Mouse (Mus musculus): ENCODE measurements at regions not wholly inside any gene's neighbourhood (a gene's known extent, or its start where the extent isn't known, plus 50 kb on each side); places are given as distances from the start of the nearest gene placed in this dataset.

DNA sequence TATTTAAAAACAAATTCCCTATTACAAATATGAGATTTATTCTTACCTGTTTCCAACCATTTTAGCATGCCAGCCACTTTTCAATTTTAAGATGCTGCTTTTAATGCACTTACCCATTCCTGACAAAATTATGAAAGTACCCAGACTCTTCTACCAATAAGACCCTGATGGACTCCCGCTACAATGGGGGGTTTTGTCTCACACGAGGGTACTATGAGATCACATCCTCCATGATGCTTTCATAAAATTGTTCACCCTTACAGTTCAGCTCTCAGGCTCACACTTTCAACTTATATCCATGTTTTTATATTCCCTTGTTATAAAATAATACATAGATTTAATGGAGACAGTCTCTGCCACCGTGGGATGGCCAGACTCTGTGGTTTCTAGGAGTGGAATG, 68.1 kb upstream of the Adamts18 start:
- TF ChIP-seq POLR2A (IDR thresholded peaks at IDR 0.05; ENCODE audit: insufficient read depth, low read depth, low read length) (no peak), CTCF (IDR thresholded peaks at IDR 0.05; ENCODE audit: insufficient read depth, low read depth, low read length) (no peak)
- H3K4me1 ChIP-seq (ENCODE audit: control insufficient read depth, insufficient read depth, low read length), result no peaks in the 10 kb centered on the region
- no peak overlapping the region for H3K4me3 ChIP-seq (ENCODE audit: insufficient read depth, low read depth, low read length)
- H3K27ac ChIP-seq (ENCODE audit: insufficient read depth, low read depth, low read length), result no peak overlapping the region
- WGBS, result 46% methylated on average over 3 of the region's 3 CpGs

DNA sequence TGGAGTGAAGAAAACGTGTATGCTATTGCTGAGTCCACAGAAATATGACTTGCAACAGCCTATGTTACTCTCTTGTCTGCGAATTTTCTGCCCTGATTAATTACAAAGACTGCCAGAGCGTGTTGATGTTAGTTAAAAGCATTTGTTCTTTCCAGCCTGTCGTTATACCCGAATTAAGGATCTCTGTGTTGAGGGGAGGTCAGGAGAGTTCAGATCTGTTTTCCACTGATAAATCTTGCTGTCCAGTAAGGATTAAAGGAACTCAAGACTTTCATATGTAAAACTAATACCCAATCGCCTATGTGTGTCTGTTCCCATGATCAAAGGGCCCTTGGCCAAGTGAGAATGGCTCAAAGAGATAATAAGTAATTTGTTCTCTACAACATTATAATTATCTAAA, 68.7 kb upstream of the Adamts18 start:
- TF ChIP-seq POLR2A (IDR thresholded peaks at IDR 0.05; ENCODE audit: insufficient read depth, low read depth, low read length) (no peak), CTCF (IDR thresholded peaks at IDR 0.05; ENCODE audit: insufficient read depth, low read depth, low read length) (no peak)
- Histone ChIP-seq H3K4me3 (ENCODE audit: insufficient read depth, low read depth, low read length) (no peak overlapping the region), H3K4me1 (ENCODE audit: control insufficient read depth, insufficient read depth, low read length) (no peaks in the 10 kb centered on the region), H3K27ac (ENCODE audit: insufficient read depth, low read depth, low read length) (no peak overlapping the region)
- 27% methylated on average over 6 of the region's 6 CpGs for WGBS

DNA sequence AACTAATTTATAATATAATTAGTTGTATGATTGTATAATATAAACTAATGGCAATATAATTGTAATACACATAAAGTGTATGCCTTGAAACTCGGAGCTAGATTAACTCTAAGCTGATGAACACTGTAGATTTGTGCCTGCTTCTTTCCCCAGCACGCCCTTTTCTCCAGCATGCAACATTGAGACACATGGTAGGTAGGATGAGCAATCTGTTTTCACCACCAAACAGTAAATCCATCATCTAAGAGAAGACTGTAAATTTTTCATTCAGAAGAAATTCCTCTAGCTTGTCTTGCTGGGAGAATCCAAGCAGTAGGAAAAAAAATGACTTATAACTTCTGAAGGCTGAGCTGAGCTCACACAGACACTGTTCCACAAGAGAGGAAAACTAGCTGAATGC, 71.8 kb upstream of the Adamts18 start:
- no peak for TF ChIP-seq CTCF (IDR thresholded peaks at IDR 0.05; ENCODE audit: insufficient read depth, low read depth, low read length)
- TF ChIP-seq POLR2A (IDR thresholded peaks at IDR 0.05; ENCODE audit: insufficient read depth, low read depth, low read length), result no peak
- H3K27ac ChIP-seq (ENCODE audit: insufficient read depth, low read depth, low read length), result no peak overlapping the region
- H3K4me1 ChIP-seq (ENCODE audit: control insufficient read depth, insufficient read depth, low read length), result no peaks in the 10 kb centered on the region
- 88% methylated on average over 2 of the region's 2 CpGs for WGBS
- no peak overlapping the region for H3K4me3 ChIP-seq (ENCODE audit: insufficient read depth, low read depth, low read length)

DNA sequence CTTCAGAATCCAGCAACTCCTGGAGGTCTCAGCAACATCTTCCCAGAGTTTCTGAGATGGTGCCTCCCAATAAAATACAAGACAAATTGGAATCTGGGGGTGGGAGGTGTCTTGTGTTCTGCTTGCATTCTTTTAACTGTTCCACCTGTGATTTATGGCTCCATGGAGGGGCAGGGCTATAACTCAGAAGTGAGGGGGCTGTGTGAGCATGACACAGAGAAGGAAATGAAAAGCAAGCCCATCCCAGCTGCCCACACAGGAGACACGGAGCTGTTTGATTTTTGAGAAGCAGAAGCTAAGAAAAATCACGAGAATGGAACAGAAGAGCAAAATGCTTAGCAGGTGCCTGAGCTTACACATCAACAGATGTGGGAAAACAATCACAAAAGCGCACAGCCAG, 74.8 kb upstream of the Adamts18 start:
- TF ChIP-seq CTCF (IDR thresholded peaks at IDR 0.05; ENCODE audit: insufficient read depth, low read depth, low read length), result no peak
- TF ChIP-seq POLR2A (IDR thresholded peaks at IDR 0.05; ENCODE audit: insufficient read depth, low read depth, low read length), result no peak
- WGBS, result 53% methylated on average over 3 of the region's 3 CpGs
- no peak overlapping the region for H3K27ac ChIP-seq (ENCODE audit: insufficient read depth, low read depth, low read length)
- no peaks in the 10 kb centered on the region for H3K4me1 ChIP-seq (ENCODE audit: control insufficient read depth, insufficient read depth, low read length)
- H3K4me3 ChIP-seq (ENCODE audit: insufficient read depth, low read depth, low read length), result no peak overlapping the region

DNA sequence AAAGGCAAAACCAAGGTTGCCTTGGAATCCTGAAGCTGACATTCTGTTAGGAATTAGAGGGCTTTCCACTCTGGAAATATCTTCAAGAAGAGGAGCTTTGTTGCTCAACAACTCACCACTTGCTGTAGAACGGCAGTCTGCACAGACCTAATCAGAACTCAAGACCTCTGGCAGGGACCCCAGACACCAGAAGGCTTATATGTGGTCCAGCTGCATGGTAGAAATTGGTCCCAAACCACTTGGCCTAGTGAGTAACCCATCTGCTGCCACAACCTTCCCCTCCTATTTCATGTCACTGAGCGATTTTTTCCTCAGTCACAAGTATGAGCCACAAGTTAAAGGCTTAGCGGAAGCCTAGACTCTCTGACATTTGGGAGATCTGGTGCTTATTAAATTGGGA, 105.2 kb upstream of the Adamts18 start:
- 91% methylated on average over 3 of the region's 3 CpGs for WGBS
- no peaks in the 10 kb centered on the region for H3K4me1 ChIP-seq (ENCODE audit: control insufficient read depth, insufficient read depth, low read length)
- TF ChIP-seq CTCF (IDR thresholded peaks at IDR 0.05; ENCODE audit: insufficient read depth, low read depth, low read length) (no peak), POLR2A (IDR thresholded peaks at IDR 0.05; ENCODE audit: insufficient read depth, low read depth, low read length) (no peak)

DNA sequence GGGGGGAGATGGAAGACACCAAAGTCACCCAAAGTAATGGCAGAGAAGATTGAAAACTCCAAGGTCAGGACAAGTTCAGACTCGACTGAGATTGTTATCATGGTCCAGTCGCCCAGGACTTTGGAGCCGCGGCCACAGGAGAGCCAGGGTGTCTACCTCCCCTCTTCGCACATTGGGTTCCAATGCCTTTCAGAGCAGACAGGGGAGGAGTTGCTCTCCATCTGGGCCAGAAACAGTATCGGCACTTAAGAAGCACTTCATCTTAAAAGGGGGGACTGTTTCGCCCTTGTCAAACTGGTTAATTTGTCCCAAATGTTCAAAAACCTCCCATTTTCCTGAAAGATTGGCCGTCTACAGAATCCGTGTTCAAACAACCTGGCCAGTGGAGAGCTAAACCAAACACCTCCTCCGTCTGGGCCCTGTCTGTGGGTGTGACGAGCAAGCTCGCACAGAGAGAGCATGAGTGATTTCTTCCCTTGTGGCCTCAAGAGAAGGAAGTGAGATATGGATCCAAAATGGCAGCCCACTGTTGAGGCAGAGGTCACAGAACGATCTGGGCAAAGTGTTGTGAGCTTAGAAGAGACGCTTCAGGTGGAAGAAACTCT, 108.0 kb upstream of the Adamts18 start:
- WGBS, result 92% methylated on average over 14 of the region's 14 CpGs
- TF ChIP-seq POLR2A (IDR thresholded peaks at IDR 0.05; ENCODE audit: insufficient read depth, low read depth, low read length), result no peak
- TF ChIP-seq CTCF (IDR thresholded peaks at IDR 0.05; ENCODE audit: insufficient read depth, low read depth, low read length), result no peak
- H3K27ac ChIP-seq (ENCODE audit: insufficient read depth, low read depth, low read length), result no peak overlapping the region
- H3K4me3 ChIP-seq (ENCODE audit: insufficient read depth, low read depth, low read length), result no peak overlapping the region
- no peaks in the 10 kb centered on the region for H3K4me1 ChIP-seq (ENCODE audit: control insufficient read depth, insufficient read depth, low read length)

More for the DNA sequence above, 105.2 kb upstream of the Adamts18 start:
- H3K27ac ChIP-seq (ENCODE audit: insufficient read depth, low read depth, low read length), result no peak overlapping the region
- no peak overlapping the region for H3K4me3 ChIP-seq (ENCODE audit: insufficient read depth, low read depth, low read length)

DNA sequence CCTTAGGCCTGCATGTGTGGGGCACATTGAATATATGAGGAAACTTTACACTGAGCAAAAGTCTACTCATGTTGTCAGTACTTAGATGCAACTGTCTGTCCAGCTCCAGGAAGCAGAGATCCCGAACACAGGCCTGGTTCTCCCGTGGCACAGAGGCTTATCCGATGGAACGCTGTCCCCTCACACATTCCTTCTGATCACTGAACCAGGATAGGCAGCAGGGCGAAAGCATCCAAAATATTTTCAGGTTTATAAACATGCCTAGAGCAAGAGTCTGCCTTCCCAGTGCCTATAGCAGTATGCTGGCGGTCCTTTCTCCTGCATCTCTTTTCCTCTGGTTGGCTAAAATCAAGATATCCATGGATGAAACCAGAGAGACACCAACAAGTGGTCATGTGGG, 109.3 kb upstream of the Adamts18 start:
- no peaks in the 10 kb centered on the region for H3K4me1 ChIP-seq (ENCODE audit: control insufficient read depth, insufficient read depth, low read length)

DNA sequence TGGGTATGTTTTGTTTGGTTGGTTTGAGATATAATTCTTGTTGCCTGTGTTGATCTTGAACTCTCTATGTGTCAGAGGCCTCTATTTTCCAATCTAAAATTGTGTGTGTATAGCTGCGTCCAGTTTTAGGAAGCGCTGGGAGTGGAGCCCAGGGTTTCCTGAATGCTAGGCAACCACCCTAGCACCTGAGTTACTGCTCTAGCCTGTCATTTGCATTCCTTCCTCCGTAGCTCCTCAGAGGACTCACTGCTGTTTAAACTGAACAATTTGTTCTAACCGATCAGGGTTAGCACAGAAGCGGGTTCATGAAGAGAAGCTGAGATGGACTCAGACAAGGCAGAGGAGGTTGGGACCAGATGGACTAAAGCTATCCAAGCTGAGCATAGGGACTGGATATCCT, 127.3 kb upstream of the Adamts18 start:
- no peak for TF ChIP-seq CTCF (IDR thresholded peaks at IDR 0.05; ENCODE audit: insufficient read depth, low read depth, low read length)
- TF ChIP-seq POLR2A (IDR thresholded peaks at IDR 0.05; ENCODE audit: insufficient read depth, low read depth, low read length), result no peak
- 92% methylated on average over 5 of the region's 5 CpGs for WGBS
- Histone ChIP-seq H3K27ac (ENCODE audit: insufficient read depth, low read depth, low read length) (no peak overlapping the region), H3K4me3 (ENCODE audit: insufficient read depth, low read depth, low read length) (no peak overlapping the region), H3K4me1 (ENCODE audit: control insufficient read depth, insufficient read depth, low read length) (no peaks in the 10 kb centered on the region)

More for the DNA sequence above, 109.3 kb upstream of the Adamts18 start:
- Histone ChIP-seq H3K4me3 (ENCODE audit: insufficient read depth, low read depth, low read length) (no peak overlapping the region), H3K27ac (ENCODE audit: insufficient read depth, low read depth, low read length) (no peak overlapping the region)
- TF ChIP-seq POLR2A (IDR thresholded peaks at IDR 0.05; ENCODE audit: insufficient read depth, low read depth, low read length), result no peak
- no peak for TF ChIP-seq CTCF (IDR thresholded peaks at IDR 0.05; ENCODE audit: insufficient read depth, low read depth, low read length)
- 84% methylated on average over 6 of the region's 6 CpGs for WGBS

DNA sequence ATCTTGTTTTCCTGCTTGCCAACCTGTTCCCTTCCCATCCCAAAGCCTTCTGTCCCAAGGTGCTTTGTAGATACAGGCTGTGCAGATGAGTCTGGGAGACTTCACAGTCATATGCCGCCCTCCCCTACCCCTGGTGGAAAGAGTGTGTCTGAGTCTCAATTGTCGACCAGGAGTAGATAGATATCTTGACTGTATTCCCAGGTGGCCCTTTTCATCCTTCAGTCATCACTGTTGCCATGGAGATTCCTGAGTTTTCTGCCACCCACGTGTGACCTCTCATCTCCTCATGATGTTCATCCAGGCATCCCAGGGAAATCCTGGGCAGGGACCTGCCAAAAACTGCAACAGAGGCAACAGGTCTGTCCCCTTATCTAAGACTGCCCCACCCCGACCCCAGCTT, 128.1 kb upstream of the Adamts18 start:
- no peaks in the 10 kb centered on the region for H3K4me1 ChIP-seq (ENCODE audit: control insufficient read depth, insufficient read depth, low read length)
- TF ChIP-seq POLR2A (IDR thresholded peaks at IDR 0.05; ENCODE audit: insufficient read depth, low read depth, low read length) (no peak), CTCF (IDR thresholded peaks at IDR 0.05; ENCODE audit: insufficient read depth, low read depth, low read length) (no peak)
- H3K27ac ChIP-seq (ENCODE audit: insufficient read depth, low read depth, low read length), result no peak overlapping the region
- no peak overlapping the region for H3K4me3 ChIP-seq (ENCODE audit: insufficient read depth, low read depth, low read length)
- 66% methylated on average over 4 of the region's 4 CpGs for WGBS

DNA sequence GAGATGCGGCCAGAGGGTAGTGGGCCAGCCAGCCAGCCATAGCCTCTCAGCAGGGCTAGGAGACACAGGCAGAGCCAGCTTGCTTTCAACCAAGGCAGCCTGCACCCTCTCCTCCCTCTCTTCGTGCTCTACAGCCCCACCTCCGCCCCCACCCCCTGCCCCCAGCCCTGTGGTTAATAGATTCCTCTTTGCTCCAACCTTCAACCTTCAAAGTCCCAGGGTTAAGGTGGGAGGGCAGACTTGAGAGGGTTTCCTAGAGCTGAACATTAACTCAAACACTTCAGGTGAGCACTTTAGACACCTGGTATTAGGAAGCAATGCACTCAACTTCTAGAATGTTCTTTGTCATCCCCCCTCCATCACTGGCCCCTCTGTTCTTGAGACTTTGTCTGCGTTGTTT, 128.5 kb upstream of the Adamts18 start:
- TF ChIP-seq POLR2A (IDR thresholded peaks at IDR 0.05; ENCODE audit: insufficient read depth, low read depth, low read length), result no peak
- no peak for TF ChIP-seq CTCF (IDR thresholded peaks at IDR 0.05; ENCODE audit: insufficient read depth, low read depth, low read length)
- Histone ChIP-seq H3K4me1 (ENCODE audit: control insufficient read depth, insufficient read depth, low read length) (no peaks in the 10 kb centered on the region), H3K27ac (ENCODE audit: insufficient read depth, low read depth, low read length) (no peak overlapping the region), H3K4me3 (ENCODE audit: insufficient read depth, low read depth, low read length) (no peak overlapping the region)
- WGBS, result 67% methylated on average over 4 of the region's 4 CpGs
